ENCODE assay signal across 10 mouse cellular contexts in the genomic region with DNA sequence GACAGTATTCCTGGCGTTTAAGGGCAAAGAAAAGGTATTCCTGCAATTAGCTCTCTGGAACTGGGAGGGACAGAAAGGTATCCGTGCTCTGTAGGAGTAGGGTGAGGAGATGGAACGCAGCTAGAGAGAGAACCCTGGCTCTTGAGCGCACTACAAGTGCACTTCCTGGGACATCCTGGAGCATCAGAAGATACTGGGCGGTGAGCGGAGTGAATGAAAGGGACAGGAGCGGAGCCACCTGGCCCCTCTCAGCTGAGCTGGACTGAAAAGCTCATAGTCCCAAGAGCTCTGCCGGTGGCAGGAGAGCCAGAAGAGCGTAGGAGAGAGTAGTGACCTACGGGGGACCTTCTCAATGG. TPM values are rescaled to one million over a fixed set of nuclear protein-coding genes. Genes with fewer than 3 reads are reported as not detected.
DNase-seq lines count a peak whose midpoint lies in the region; ATAC-seq and TF ChIP-seq lines count a peak whose summit lies in the region.
"Had no signal": no experiment of that assay in that cellular context is flagged by ENCODE, and none has a peak within 500 bp of the region (broad histone marks: within the 10 kb centered on the region; RNA-seq: fewer than 3 reads in every experiment).

No protein-coding gene starts in this region.

- peak; percentile 59; the same call in 1 of the 2 replicates for ATAC-seq in cerebellum, adult (ENCODE audit: insufficient number of reproducible peaks, low FRiP score, low TSS enrichment)
- ATAC-seq in limb, embryonic 15.5 days (ENCODE audit: insufficient number of reproducible peaks, low FRiP score, low TSS enrichment, low read depth), result no peak
- ATAC-seq: inflammation-experienced regulatory T-cells, adult 6 months had no signal

- TF ChIP-seq POLR2A in testis, adult 2 months (IDR thresholded peaks at IDR 0.05; ENCODE audit: control insufficient read depth, low read depth, low read length), result no peak

- H3K36me3 ChIP-seq in testis, adult 2 months (ENCODE audit: control insufficient read depth, insufficient read depth, low read length), result no peaks in the 10 kb centered on the region
- H3K36me3 ChIP-seq in limb, embryonic 15.5 days, result no peaks in the 10 kb centered on the region

- H3K4me1 ChIP-seq in testis, adult 2 months (ENCODE audit: control insufficient read depth, insufficient read depth, low read length), result peaks cover 5% of the 10 kb centered on the region
- H3K4me1 ChIP-seq in limb, embryonic 15.5 days, result peaks cover 15% of the 10 kb centered on the region

- peak overlapping the region; percentile 70 for H3K4me2 ChIP-seq in limb, embryonic 15.5 days

- peak overlapping the region; percentile 30 for H3K4me3 ChIP-seq in testis, adult 2 months (ENCODE audit: control insufficient read depth, low read depth, low read length)
- H3K4me3 ChIP-seq in limb, embryonic 15.5 days, result peak overlapping the region; percentile 38

- no peak overlapping the region for H3K9ac ChIP-seq in limb, embryonic 15.5 days

- peaks cover 3% of the 10 kb centered on the region; the same call in 1 of the 2 replicates for H3K27me3 ChIP-seq in testis, adult 2 months (ENCODE audit: control insufficient read depth, insufficient read depth, low read length)
- H3K27me3 ChIP-seq in limb, embryonic 15.5 days, result peaks cover 62% of the 10 kb centered on the region

- TF ChIP-seq CTCF in testis, adult 2 months (IDR thresholded peaks at IDR 0.05; ENCODE audit: control insufficient read depth, insufficient read depth, insufficient replicate concordance, low read depth, low read length), result no peak

- no peak overlapping the region for H3K27ac ChIP-seq in testis, adult 2 months (ENCODE audit: control insufficient read depth, insufficient read depth, low read depth, low read length)
- no peak overlapping the region for H3K27ac ChIP-seq in limb, embryonic 15.5 days

- 21% methylated on average over 10 of the region's 10 CpGs for WGBS in limb, embryonic 15.5 days

- no peaks in the 10 kb centered on the region for H3K9me3 ChIP-seq in limb, embryonic 15.5 days

- no peak for DNase-seq in cerebellum, adult 9-10 months
- DNase-seq in testis, postnatal 14 days (ENCODE audit: low spot score), result no peak
- DNase-seq in right cerebral cortex, postnatal 14 days, result no peak
- DNase-seq in urinary bladder, adult 18-20 months (ENCODE audit: low spot score in 2 of 2), result no peak
- DNase-seq in thymus, postnatal 14 days, result no peak
- DNase-seq: thymus, adult 2 months had no signal

RNA-seq across cellular contexts. Expression of a gene that starts 8.6 kb away (rescaled TPM):
- 16.2 and 17.6 TPM in 2 replicates for polyA plus RNA-seq in testis, adult 2 months (2012; rRNA removed)
- 2.5 TPM in 2 replicates for polyA plus RNA-seq in limb, embryonic 15.5 days (2015; fragmentation: Nextera tagmentation; extraction: Ambion mirVana)

RNA-seq across cellular contexts. Expression of a gene that starts 21.4 kb away (rescaled TPM):
- 21.3 and 25.2 TPM in 2 replicates for polyA plus RNA-seq in testis, adult 2 months (2012; rRNA removed)
- polyA plus RNA-seq in limb, embryonic 15.5 days (2015; fragmentation: Nextera tagmentation; extraction: Ambion mirVana), result 23.5 and 29.2 TPM in 2 replicates

RNA-seq across cellular contexts. Expression of a gene that starts 50.2 kb away (rescaled TPM):
- 31.3 and 40.6 TPM in 2 replicates for polyA plus RNA-seq in testis, adult 2 months (2012; rRNA removed)
- polyA plus RNA-seq in limb, embryonic 15.5 days (2015; fragmentation: Nextera tagmentation; extraction: Ambion mirVana), result 48.6 and 52.2 TPM in 2 replicates

RNA-seq across cellular contexts. Expression of a gene that starts 52.8 kb away (rescaled TPM):
- polyA plus RNA-seq in testis, adult 2 months (2012; rRNA removed), result 17.3 and 20.2 TPM in 2 replicates
- polyA plus RNA-seq in limb, embryonic 15.5 days (2015; fragmentation: Nextera tagmentation; extraction: Ambion mirVana), result 0.26 and 0.47 TPM in 2 replicates
- polyA plus RNA-seq: inflammation-experienced regulatory T-cells, adult 6 months had no signal

RNA-seq across cellular contexts. Expression of a gene that starts 53.5 kb away (rescaled TPM):
- 12.1 and 13.5 TPM in 2 replicates for polyA plus RNA-seq in testis, adult 2 months (2012; rRNA removed)
- 60.0 and 68.5 TPM in 2 replicates for polyA plus RNA-seq in limb, embryonic 15.5 days (2015; fragmentation: Nextera tagmentation; extraction: Ambion mirVana)
